Mouse (Mus musculus) cerebellum, adult 2 months (tissue): ENCODE measurements at regions not wholly inside any gene's neighbourhood (a gene's known extent, or its start where the extent isn't known, plus 50 kb on each side); places are given as distances from the start of the nearest gene placed in this dataset.

Experiments
- DNase-seq, 2 experiments: peaks; one replicate each; pipeline ENCODE4 v3.0.0; 2021
- H3K27ac ChIP-seq: fragments of 200-500 bp; 2 replicates; pipeline ENCODE4 v1.5.1; 2012; ENCODE audit warnings: low read length, control low read depth, inconsistent platforms; ENCODE audit not compliant: insufficient read depth
- H3K27me3 ChIP-seq: fragments of 200-500 bp; 2 replicates; pipeline ENCODE4 v1.6.1; 2012; ENCODE audit warnings: inconsistent platforms, mild to moderate bottlenecking, low read length, moderate library complexity; ENCODE audit not compliant: control insufficient read depth, insufficient read depth
- H3K4me1 ChIP-seq: fragments of 200-500 bp; 2 replicates; pipeline ENCODE4 v1.6.1; 2011; ENCODE audit warnings: low read length; ENCODE audit not compliant: control insufficient read depth, insufficient read depth
- H3K4me3 ChIP-seq: fragments of 200-500 bp; replicated peaks from 2 replicates; pipeline ENCODE3; 2011; ENCODE audit warnings: mild to moderate bottlenecking, low read depth, low read length, control low read depth; ENCODE audit not compliant: insufficient read depth
- CTCF ChIP-seq: fragments of 200-500 bp; IDR thresholded peaks from 2 replicates; pipeline ENCODE4 v1.5.1; 2011; ENCODE audit warnings: low read depth, mild to moderate bottlenecking, control low read depth, low read length, moderate library complexity, borderline replicate concordance; ENCODE audit not compliant: insufficient read depth
- POLR2A ChIP-seq: fragments of 200-500 bp; IDR thresholded peaks from 2 replicates; pipeline ENCODE4 v1.6.1; 2011; ENCODE audit warnings: low read length, control low read depth, borderline replicate concordance; ENCODE audit not compliant: insufficient read depth
- whole genome bisulfite sequencing: fragments of 180-500 bp; shearing (Covaris S2); methylation state at CpG from one replicate; pipeline ENCODE4 v1.1.7; 2018; 5-methylcytosine and 5-hydroxymethylcytosine counted together

DNA sequence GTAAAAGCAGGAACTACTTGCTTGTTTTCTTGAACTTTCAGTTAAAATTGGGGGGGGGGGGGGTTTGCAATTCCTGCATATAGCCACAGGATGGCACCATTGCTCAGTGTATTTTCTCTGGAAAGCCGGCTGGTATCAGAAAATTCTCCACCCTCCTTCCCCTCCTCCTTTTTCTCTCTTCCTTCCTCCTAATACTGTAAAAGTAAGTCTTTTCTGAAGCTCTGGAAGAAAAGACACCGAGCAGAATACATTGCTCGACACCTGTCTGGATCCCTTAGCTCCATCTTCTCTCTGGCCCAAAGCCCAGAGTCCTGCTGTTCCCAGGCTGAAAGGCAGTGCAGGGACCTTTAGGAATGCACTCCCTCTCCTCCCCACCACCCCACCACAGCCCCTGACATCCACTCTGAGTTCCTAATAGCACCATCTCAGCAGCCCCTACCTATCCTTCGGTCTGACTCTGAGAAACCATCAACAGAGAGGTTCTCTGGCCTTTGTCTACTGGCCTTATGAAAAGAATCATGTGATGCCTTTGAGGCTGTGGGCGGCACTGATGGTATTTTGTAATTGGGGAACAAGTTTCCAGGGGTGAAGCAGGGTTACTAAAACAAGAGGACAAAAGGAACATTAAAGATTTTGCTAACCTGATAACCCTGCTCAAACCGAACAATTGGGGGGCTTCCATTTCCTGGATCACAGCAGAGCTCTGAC is 119.9 kb downstream of the Tmem17 start:
- DNase-seq = peak in 1 of 2 experiments; percentile 17
- Histone ChIP-seq H3K27ac (no peak overlapping the region; the same call in 1 of the 2 replicates), H3K27me3 (no peaks in the 10 kb centered on the region; the same call in 1 of the 2 replicates), H3K4me3 (peak overlapping the region; percentile 38), H3K4me1 (0 out of 2 replicates have a peak, but pooled peaks cover 2% of the 10 kb centered on the region)
- TF ChIP-seq CTCF (peak; percentile 43; the same call in 1 of the 2 replicates), POLR2A (no peak)
- WGBS = 30% methylated on average over 6 of the region's 6 CpGs

DNA sequence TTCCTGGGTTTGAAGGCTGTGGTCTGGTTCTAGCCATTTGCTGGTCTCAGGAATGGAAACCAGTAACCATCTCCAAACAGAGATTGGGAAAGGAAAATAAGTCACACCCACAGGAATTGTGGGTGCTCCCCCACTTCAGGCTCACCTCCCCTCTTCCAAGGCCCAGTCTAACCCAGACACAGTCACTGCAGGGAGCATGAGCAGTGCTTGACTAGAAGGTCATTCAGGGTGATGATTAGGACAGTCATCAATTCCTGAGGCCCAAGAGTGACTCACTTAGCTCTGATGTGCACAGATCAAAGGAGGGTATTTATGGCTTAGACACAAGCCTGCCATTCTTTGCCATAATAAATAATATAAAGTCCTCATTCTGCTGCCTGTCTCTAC is 120.4 kb downstream of the Tmem17 start:
- H3K27ac ChIP-seq = no peak overlapping the region; the same call in 1 of the 2 replicates
- TF ChIP-seq CTCF = no peak
- no peak for TF ChIP-seq POLR2A
- no peaks in the 10 kb centered on the region; the same call in 1 of the 2 replicates for H3K27me3 ChIP-seq
- 0 out of 2 replicates have a peak, but pooled peaks cover 2% of the 10 kb centered on the region for H3K4me1 ChIP-seq
- DNase-seq = peak in 1 of 2 experiments; percentile 12
- H3K4me3 ChIP-seq = no peak overlapping the region

DNA sequence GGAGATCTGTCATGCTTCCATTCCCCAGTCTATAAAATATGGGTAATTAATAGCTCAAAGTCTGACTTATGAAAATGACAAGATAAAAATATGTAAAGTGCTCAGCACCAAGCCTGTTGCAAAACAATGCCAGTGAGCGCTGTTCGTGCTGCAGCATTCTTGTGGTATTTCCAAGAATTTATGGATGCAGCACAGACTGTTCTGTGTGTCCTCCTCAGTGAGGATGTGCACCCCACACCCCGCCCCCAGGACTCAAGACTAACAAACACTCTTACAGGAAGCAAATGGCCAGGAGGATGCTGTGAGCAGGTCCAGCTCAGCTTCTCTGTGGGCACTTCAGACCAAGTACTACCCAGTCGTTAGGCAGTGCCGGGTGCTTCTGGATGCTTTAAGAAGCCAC is 121.1 kb downstream of the Tmem17 start:
- H3K27ac ChIP-seq = no peak overlapping the region; the same call in 1 of the 2 replicates
- DNase-seq = no peak
- 0 out of 2 replicates have a peak, but pooled peaks cover 2% of the 10 kb centered on the region for H3K4me1 ChIP-seq

DNA sequence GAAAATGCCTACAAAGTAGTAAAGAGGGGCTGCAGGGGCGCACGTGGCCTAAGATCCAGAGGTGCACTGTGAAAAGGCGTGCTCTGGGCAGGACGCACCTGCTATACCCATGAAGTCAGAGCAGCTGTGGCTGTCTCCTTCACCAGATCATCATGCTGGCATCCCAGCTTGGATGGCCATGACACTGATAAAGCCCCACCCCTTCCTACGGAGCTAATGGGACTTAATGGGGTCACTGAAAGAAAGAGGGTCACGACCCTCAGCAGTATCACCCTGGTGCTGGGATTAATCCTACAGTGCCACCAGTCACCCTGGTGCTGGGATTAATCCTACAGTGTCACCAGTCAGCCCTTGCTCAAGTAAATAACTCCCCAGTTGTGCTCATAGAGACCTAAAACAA is 122.1 kb downstream of the Tmem17 start:
- no peak for DNase-seq
- Histone ChIP-seq H3K4me1 (0 out of 2 replicates have a peak, but pooled peaks cover 2% of the 10 kb centered on the region), H3K27me3 (no peaks in the 10 kb centered on the region; the same call in 1 of the 2 replicates), H3K4me3 (no peak overlapping the region), H3K27ac (no peak overlapping the region)
- no peak for TF ChIP-seq POLR2A
- TF ChIP-seq CTCF = no peak
- 70% methylated on average over 6 of the region's 6 CpGs for WGBS

More for the DNA sequence above, 121.1 kb downstream of the Tmem17 start:
- Histone ChIP-seq H3K27me3 (no peaks in the 10 kb centered on the region; the same call in 1 of the 2 replicates), H3K4me3 (no peak overlapping the region)
- TF ChIP-seq POLR2A = no peak
- TF ChIP-seq CTCF = no peak
- 83% methylated on average over 5 of the region's 5 CpGs for WGBS

DNA sequence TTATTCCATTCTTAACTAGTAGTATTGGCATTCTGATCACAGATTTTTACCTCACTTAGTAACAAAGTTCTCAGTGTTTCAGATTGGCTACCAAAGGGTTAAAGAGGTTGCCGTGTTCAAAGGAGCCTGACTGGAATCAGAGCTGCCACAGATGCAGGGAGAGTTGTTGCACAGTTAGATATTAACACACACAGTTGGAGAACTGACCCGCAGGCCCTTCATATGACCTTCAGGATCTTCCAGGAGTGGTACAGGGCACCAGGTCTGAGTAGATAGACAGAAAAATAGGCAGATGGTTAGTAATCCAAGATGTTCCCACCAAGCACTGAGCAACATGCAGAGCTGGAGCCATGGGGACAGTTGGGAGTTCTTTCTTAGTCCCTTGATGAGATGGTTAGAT is 123.1 kb downstream of the Tmem17 start:
- 0 out of 2 replicates have a peak, but pooled peaks cover 2% of the 10 kb centered on the region for H3K4me1 ChIP-seq
- WGBS = 47% methylated on average over 2 of the region's 2 CpGs
- no peak overlapping the region for H3K4me3 ChIP-seq
- H3K27me3 ChIP-seq = no peaks in the 10 kb centered on the region; the same call in 1 of the 2 replicates
- TF ChIP-seq POLR2A (no peak), CTCF (no peak)
- H3K27ac ChIP-seq = no peak overlapping the region
- DNase-seq = no peak

DNA sequence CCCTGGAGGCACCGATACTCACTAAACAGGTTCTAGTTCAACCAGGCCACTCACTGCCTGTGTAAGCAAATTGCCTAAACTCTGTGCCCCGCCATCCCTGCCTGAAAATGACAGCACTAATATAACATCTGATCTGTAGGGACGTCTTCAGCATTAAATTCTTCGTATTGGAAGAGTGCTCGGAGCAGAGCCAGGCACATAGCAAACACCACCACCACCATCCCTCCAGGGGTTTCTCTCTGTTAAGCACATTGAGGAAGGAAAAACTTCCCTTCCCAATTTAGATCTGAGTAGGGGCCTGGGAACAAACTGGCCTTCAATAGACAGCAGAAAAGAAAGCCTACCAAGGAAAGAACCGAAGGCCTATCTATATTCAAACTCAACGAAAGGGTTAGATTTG is 124.4 kb downstream of the Tmem17 start:
- Histone ChIP-seq H3K4me3 (no peak overlapping the region), H3K27ac (no peak overlapping the region), H3K4me1 (0 out of 2 replicates have a peak, but pooled peaks cover 2% of the 10 kb centered on the region), H3K27me3 (no peaks in the 10 kb centered on the region; the same call in 1 of the 2 replicates)
- TF ChIP-seq POLR2A = no peak
- DNase-seq = no peak
- WGBS = 92% methylated on average over 7 of the region's 7 CpGs

DNA sequence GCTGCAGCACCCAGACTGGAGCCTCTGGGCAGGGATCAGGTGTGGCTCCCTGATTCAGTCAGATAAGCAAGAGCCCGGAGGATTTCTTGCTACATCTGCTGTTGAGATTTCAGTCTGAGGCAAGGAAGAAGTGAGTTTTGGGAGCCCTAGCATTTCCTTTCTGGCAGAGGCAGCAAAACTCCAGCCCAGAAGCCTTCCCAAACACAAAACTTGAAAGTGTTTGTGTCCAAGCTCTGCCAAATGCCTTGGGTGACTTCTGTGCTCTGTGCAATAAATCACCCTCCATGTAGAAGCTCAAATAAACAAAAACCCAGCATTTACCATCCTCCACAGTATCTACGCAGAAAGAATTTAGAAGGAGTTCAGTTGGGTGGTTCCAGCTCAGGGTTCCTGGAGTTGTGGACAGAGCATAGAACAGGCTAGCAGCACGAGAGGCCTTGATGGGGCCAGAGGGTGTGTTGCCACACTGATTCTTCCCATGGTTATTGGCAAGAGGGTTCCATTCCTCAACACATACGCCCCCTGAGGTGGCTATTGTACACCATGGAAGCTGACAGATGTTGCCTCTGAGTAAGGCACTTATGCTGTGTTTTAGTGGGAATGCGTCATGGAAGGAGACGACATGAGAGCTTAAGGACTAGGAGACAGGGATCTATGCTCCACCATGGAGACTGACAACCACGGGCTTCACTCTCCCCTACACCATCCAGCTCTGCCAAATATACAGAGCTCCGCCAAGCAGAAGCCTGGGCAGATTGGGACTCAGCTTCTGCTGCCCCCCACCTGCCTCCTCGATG is 125.1 kb downstream of the Tmem17 start:
- Histone ChIP-seq H3K27ac (no peak overlapping the region), H3K4me1 (no peaks in the 10 kb centered on the region), H3K27me3 (no peaks in the 10 kb centered on the region; the same call in 1 of the 2 replicates), H3K4me3 (no peak overlapping the region)
- TF ChIP-seq POLR2A (no peak), CTCF (no peak)
- whole genome bisulfite sequencing = 70% methylated on average over 9 of the region's 9 CpGs
- no peak for DNase-seq
